Mouse (Mus musculus) ES-E14 (cell line): ENCODE results near the gene Gm13539. TPM values are rescaled to one million over a fixed set of nuclear protein-coding genes. Genes with fewer than 3 reads are reported as not detected.
"Not testable (repeated sequence)": the region's sequence is repeated elsewhere in the genome, so short reads cannot be mapped to it uniquely, and the experiment has no call there.

Source experiments
- DNase-seq: peaks from one replicate; pipeline ENCODE4 v3.0.0-alpha.2; 2013; ENCODE audit warnings: low read depth, low spot score
- H3K27ac ChIP-seq: 2 replicates; pipeline ENCODE4 v1.5.1; 2012; ENCODE audit warnings: low read depth, mild to moderate bottlenecking, low read length, moderate library complexity, mixed read lengths; ENCODE audit not compliant: poor library complexity, insufficient read depth, severe bottlenecking
- H3K36me3 ChIP-seq: 2 replicates; pipeline ENCODE4 v1.6.1; 2012; ENCODE audit warnings: mild to moderate bottlenecking, low read length, moderate library complexity, mixed read lengths; ENCODE audit not compliant: control insufficient read depth, poor library complexity, insufficient read depth, severe bottlenecking
- H3K4me1 ChIP-seq, 2 experiments: fragments of 150-350 bp in 1 of 2; sonication (generic) in 1 of 2; 2 replicates each; pipeline ENCODE4 v1.6.1; 2012; ENCODE audit warnings: low read length in 2 of 2, mild to moderate bottlenecking in 1 of 2, mixed read lengths in 1 of 2; ENCODE audit not compliant: control insufficient read depth in 2 of 2, insufficient read depth in 2 of 2, poor library complexity in 1 of 2
- H3K4me3 ChIP-seq, 2 experiments: fragments of 150-350 bp in 1 of 2; sonication (generic) in 1 of 2; 2 replicates each; pipeline ENCODE4 v1.5.1; 2012; ENCODE audit warnings: low read length in 2 of 2, low read depth in 1 of 2, mild to moderate bottlenecking in 1 of 2, mixed read lengths in 1 of 2; ENCODE audit not compliant: insufficient read depth in 1 of 2, poor library complexity in 1 of 2, severe bottlenecking in 1 of 2
- H3K9ac ChIP-seq: 2 replicates; pipeline ENCODE4 v1.6.1; 2012; ENCODE audit warnings: low read depth, mild to moderate bottlenecking, low read length, mixed read lengths; ENCODE audit not compliant: poor library complexity, insufficient read depth, severe bottlenecking
- H3K9me3 ChIP-seq: fragments of 150-350 bp; sonication (generic); 2 replicates; pipeline ENCODE4 v1.6.1; 2012; ENCODE audit warnings: low read depth, mild to moderate bottlenecking, low read length; ENCODE audit not compliant: control insufficient read depth, insufficient read depth
- CHD2 ChIP-seq: IDR thresholded peaks from 2 replicates; pipeline ENCODE4 v1.6.1; 2014; ENCODE audit warnings: mild to moderate bottlenecking, low read depth, low read length, inconsistent platforms
- HCFC1 ChIP-seq: IDR thresholded peaks from 2 replicates; pipeline ENCODE4 v1.6.1; 2012; ENCODE audit warnings: low read length, inconsistent platforms, borderline replicate concordance; ENCODE audit not compliant: insufficient read depth
- MAFK ChIP-seq: IDR thresholded peaks from 2 replicates; pipeline ENCODE4 v1.6.1; 2014; ENCODE audit warnings: mild to moderate bottlenecking, low read depth, low read length, inconsistent platforms; ENCODE audit not compliant: insufficient read depth
- ZC3H11A ChIP-seq: IDR thresholded peaks from 2 replicates; pipeline ENCODE4 v1.6.1; 2012; ENCODE audit warnings: low read depth, mild to moderate bottlenecking, inconsistent platforms, low read length, borderline replicate concordance
- ZNF384 ChIP-seq: IDR thresholded peaks from 2 replicates; pipeline ENCODE4 v1.6.1; 2012; ENCODE audit warnings: low read depth, low read length, inconsistent platforms
- in situ Hi-C, 2 experiments: fragments of 600-800 bp; cut with MboI; formaldehyde crosslinking; loops; one replicate each; pipeline ENCODE4 v1.15.1; 2025; ENCODE audit warnings: low sequenced_read_pairs in 2 of 2, inconsistent platforms in 1 of 2; ENCODE audit not compliant: unreplicated experiment in 2 of 2
- total RNA-seq: library from RNA; depleted of rRNA; stranded (reverse); fragments of 300-350 nt; gene quantifications from 2 replicates; pipeline ENCODE4 v1.2.3, GENCODE M21; 2012

The Gm13539 gene
- total RNA-seq, 1 experiment: not detected

- in situ Hi-C loops: no loop called here
- no peaks in the 10 kb centered on the region for H3K36me3 ChIP-seq
- DNase-seq: no peak
Observed at GRCm38 (mm10) chr2:25789092-25789491, 7.0 kb downstream of the Gm13539 start.

GRCm38 (mm10) chr2:25797635-25798034 is 15.6 kb downstream of the Gm13539 start:
- H3K9me3 ChIP-seq: no peaks in the 10 kb centered on the region
- H3K9ac ChIP-seq: no peak overlapping the region
- DNase-seq: no peak
- in situ Hi-C loops: no loop called here
- TF ChIP-seq ZNF384: no peak
- TF ChIP-seq ZC3H11A: no peak
- no peak for TF ChIP-seq CHD2
- TF ChIP-seq MAFK: no peak
- no peak for TF ChIP-seq HCFC1
- H3K36me3 ChIP-seq: no peaks in the 10 kb centered on the region
- H3K27ac ChIP-seq: no peak overlapping the region
- H3K4me1 ChIP-seq: no peaks in the 10 kb centered on the region
- no peak overlapping the region for H3K4me3 ChIP-seq

More at GRCm38 (mm10) chr2:25789092-25789491, 7.0 kb downstream of the Gm13539 start:
- H3K4me1 ChIP-seq: no peaks in the 10 kb centered on the region
- no peak overlapping the region for H3K27ac ChIP-seq
- no peak for TF ChIP-seq ZC3H11A
- TF ChIP-seq ZNF384: no peak
- no peak for TF ChIP-seq HCFC1
- no peak for TF ChIP-seq CHD2
- no peak for TF ChIP-seq MAFK
- H3K9ac ChIP-seq: no peak overlapping the region
- no peaks in the 10 kb centered on the region for H3K9me3 ChIP-seq
- no peak overlapping the region for H3K4me3 ChIP-seq

DNA sequence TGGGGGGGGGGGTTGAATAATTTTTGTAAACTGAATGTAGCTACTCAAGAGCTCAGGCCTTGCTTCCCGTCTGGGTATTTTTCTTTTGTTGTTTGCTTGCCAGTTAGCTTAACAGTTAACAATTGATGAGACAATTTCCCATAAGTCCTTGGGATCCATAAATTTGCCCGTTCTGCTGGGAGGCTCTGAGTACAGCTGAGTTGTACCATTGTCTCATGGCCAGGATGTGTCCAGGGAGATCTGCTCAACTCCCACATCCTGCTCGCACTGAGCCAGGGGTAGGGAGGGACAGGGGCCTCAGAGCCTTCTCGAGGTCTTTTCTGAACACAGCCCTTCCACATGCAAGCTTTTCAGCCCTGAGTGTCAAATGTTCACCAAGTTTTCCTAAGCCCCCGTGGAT is 16.0 kb downstream of the Gm13539 start:
- Histone ChIP-seq H3K27ac (no peak overlapping the region), H3K4me3 (no peak overlapping the region), H3K36me3 (no peaks in the 10 kb centered on the region), H3K9me3 (no peaks in the 10 kb centered on the region), H3K4me1 (no peaks in the 10 kb centered on the region), H3K9ac (no peak overlapping the region)
- in situ Hi-C loops: no loop called here
- DNase-seq: no peak
- no peak for TF ChIP-seq CHD2
- TF ChIP-seq MAFK: no peak
- TF ChIP-seq ZC3H11A: no peak
- TF ChIP-seq ZNF384: no peak
- TF ChIP-seq HCFC1: no peak

- in situ Hi-C loops: no loop called here
- DNase-seq: no peak
Observed at GRCm38 (mm10) chr2:25811711-25812110, 29.7 kb downstream of the Gm13539 start.

GRCm38 (mm10) chr2:25813364-25813763 is 31.3 kb downstream of the Gm13539 start:
- no peaks in the 10 kb centered on the region for H3K36me3 ChIP-seq
- no peak overlapping the region for H3K27ac ChIP-seq
- H3K4me3 ChIP-seq: no peak overlapping the region
- H3K9ac ChIP-seq: no peak overlapping the region
- DNase-seq: no peak
- H3K9me3 ChIP-seq: no peaks in the 10 kb centered on the region
- in situ Hi-C loops: no loop called here
- no peaks in the 10 kb centered on the region for H3K4me1 ChIP-seq
- TF ChIP-seq CHD2: no peak
- no peak for TF ChIP-seq ZNF384

More at GRCm38 (mm10) chr2:25811711-25812110, 29.7 kb downstream of the Gm13539 start:
- Histone ChIP-seq H3K36me3 (no peaks in the 10 kb centered on the region), H3K9ac (no peak overlapping the region), H3K4me3 (no peak overlapping the region), H3K4me1 (no peaks in the 10 kb centered on the region), H3K9me3 (no peaks in the 10 kb centered on the region), H3K27ac (no peak overlapping the region)
- TF ChIP-seq ZC3H11A (no peak), MAFK (no peak), HCFC1 (no peak), ZNF384 (no peak), CHD2 (no peak)

DNA sequence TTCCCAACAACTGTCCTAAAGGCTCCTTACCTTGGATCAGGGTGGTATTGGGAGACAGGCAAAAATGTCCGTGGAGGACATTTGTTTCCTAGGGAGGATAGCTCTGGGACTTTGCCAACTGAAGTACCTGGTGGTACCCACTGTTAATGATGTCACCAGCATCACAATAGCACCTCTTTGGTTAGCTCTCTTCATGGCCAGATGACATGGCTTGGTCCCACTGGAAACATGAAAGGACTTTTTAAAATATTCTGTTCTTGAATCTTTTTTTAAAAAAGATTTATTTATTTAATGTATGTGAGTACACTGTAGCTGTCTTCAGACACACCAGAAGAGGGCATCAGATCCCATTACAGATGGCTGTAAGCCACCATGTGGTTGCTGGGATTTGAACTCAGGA is 33.7 kb downstream of the Gm13539 start, which contains the start of gene Glt6d1:
Gene Glt6d1 (minus strand): TSS at position 101 of the 400 bp plus-strand sequence.
- H3K9ac ChIP-seq, H3K9me3 ChIP-seq, H3K4me1 ChIP-seq, in situ Hi-C loops, DNase-seq, H3K4me3 ChIP-seq, H3K27ac ChIP-seq, H3K36me3 ChIP-seq: not testable (repeated sequence)
